Mouse (Mus musculus): ENCODE data around the gene Irf2bp1.

Gene Irf2bp1

GRCm38 (mm10) chr7:19001066-19001806 lies 2.6 kb upstream of the Irf2bp1 start:
- DNase-seq, result peak; percentile 68

- no peak for DNase-seq
These were observed 2.1 kb upstream of the Irf2bp1 start for GRCm38 (mm10) chr7:19001807-19002085.

GRCm38 (mm10) chr7:19002115-19002514 lies 1.7 kb upstream of the Irf2bp1 start:
- no peak for DNase-seq

GRCm38 (mm10) chr7:19002848-19003498 lies 871 bp upstream of the Irf2bp1 start:
- peak; percentile 88 for DNase-seq

DNA sequence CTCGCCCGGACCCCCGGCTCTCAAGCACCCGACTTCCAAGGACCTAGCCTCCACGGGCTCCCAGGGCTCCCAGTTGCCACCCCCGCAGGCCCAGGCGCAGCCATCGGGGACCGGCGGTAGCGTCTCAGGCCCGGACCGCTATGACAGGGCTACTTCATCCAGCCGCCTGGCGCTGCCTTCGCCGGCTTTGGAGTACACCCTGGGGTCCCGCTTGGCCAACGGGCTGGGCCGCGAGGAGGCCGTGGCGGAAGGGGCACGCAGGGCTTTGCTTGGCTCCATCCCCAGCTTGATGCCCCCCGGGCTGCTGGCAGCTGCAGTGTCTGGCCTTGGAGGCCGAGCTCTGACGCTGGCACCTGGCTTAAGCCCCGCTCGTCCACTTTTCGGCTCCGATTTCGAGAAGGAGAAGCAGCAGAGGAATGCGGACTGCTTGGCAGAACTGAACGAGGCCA lies 811 bp downstream of the Irf2bp1 start:
- no peak for DNase-seq

DNA sequence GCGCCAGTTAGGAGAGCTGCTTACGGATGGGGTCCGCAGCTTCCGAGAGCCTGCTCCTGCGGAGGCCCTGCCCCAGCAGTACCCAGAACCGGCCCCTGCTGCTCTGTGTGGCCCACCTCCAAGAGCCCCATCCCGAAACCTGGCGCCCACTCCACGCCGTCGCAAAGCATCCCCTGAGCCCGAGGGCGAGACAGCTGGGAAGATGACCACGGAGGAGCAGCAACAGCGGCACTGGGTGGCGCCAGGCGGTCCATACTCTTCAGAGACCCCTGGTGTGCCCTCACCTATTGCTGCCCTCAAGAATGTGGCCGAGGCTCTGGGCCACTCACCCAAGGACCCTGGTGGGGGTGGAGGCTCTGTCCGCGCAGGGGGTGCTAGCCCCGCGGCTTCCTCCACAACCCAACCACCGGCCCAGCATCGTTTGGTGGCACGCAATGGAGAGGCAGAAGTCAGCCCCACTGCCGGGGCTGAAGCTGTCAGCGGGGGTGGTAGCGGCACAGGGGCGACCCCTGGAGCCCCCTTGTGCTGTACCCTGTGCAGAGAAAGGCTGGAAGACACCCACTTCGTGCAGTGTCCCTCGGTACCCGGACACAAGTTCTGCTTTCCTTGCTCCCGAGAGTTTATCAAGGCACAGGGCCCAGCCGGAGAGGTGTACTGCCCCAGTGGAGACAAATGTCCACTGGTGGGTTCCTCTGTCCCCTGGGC lies 1.7 kb downstream of the Irf2bp1 start:
- no peak for DNase-seq

GRCm38 (mm10) chr7:19006476-19006875 lies 2.6 kb downstream of the Irf2bp1 start:
- DNase-seq, result peak; percentile 89

GRCm38 (mm10) chr7:19007026-19007977 lies 3.5 kb downstream of the Irf2bp1 start:
- no peak for DNase-seq

- DNase-seq, result no peak
These were observed 6.7 kb downstream of the Irf2bp1 start for GRCm38 (mm10) chr7:19010581-19010980.

DNA sequence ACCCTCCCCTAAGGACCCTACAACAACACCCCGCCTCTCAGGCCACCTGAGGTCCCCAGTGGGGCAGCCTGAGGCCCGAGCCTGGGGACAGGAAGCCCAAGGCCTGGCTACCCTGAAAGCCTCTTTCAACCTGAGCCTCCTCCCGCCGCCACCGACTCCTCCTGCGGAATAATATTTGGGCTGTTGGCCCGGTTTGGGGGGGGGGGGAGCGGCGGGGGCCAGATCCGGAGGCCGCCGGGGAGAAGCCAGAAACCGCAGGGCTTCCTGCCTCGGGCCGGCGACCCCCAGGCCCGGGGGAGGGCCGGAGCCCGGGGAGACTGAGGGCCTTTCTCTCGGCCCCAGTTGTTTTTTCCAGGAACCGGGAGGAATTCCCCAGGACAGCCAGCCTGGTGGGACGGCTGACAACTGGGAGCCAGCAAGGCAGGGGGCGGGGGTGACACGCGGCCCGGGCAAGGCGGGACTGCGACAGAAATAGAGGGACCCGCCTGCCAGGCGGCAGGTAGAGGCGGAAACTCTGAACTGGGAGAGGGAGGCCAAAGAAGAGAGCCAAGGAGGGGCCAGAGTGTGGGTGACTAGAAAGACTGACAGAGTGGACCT lies 8.3 kb downstream of the Irf2bp1 start:
- DNase-seq, result no peak

DNA sequence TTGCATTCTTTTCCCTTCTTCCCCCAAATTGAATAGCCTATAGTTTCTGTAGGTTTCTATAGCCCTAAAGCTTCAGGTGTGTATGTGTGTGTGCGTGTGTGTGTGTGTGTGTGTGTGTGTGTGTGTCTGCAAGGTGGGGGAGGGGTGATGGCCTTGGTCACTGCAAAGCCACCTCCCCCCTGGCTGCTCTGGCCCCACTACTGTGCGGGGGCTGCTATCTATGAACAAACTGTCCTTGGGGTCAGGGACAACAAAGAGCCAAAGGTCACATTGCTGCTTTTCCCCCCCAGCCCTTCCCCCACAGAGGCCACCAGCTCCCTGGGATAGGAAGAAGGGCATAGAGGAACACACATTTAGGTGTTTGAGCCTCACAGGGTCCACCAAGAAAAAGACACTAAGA lies 9.0 kb downstream of the Irf2bp1 start:
- DNase-seq, result no peak

GRCm38 (mm10) chr7:19014452-19014851 lies 10.6 kb downstream of the Irf2bp1 start:
- no peak for DNase-seq

DNA sequence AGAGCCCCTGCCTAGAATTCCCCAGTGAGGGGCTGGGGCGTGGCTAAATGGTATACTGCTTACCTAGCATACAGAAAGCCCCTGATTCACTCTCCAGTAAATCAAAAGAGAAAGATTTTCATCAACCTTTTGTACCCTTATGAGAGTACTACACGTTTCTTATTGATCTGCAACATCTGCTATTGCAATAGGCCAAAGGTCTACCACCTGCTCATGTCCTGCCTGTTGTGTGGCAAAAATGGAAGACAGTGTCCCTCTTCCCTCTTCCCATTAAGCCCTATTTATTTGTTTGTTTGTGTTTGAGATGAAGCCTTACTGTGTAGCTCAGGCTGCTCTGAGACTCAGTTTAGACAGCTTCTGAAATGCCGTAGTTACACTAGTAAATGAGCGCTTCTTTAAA lies 12.2 kb downstream of the Irf2bp1 start:
- no peak for DNase-seq

DNA sequence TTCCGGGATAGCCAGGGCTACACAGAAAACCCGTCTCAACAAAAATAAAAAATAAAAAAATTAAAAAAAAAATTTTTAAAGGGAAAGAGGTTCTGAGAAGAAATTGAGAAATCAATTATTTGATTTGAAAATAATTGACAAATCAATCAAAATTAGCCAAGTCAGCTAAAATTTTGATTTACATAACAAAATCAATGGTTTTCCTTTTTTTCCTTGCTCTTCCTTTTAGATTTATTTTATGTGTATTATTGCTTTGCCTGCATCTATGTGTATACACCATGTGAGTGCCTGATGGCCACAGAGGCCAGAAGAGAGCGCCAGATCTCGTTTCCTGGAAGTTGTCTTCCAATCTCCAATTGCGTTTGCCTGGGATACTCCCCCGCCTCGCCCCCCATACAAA lies 14.1 kb downstream of the Irf2bp1 start:
- DNase-seq, result no peak

DNA sequence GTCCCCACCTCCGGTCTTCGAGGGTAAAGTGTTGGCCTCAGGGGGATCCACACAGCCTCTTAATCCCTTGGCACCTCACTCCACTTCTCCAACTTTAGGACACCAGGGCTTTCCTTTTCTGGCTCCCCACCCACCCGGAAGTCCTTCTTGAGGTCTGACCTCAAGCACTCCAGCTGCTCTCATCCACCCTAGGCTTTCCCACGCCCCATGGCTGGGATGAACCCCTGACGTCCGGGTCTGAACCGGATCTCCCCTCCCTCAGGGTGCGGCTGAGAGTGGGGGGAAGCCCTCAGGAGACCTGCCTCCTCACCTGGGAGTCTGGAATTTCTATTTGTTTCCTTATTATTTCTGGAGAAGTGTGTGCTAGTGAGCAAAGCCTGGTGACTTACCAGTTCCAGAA lies 17.2 kb downstream of the Irf2bp1 start:
- DNase-seq, result no peak

- no peak for DNase-seq
These were observed 18.5 kb downstream of the Irf2bp1 start for GRCm38 (mm10) chr7:19022189-19022958.

GRCm38 (mm10) chr7:19023357-19023814 lies 19.5 kb downstream of the Irf2bp1 start, which contains the start of gene Foxa3:
TSS of gene Foxa3 (minus strand) at chr7:19023538.
- DNase-seq, result peak; percentile 55

GRCm38 (mm10) chr7:19024096-19024506 lies 20.3 kb downstream of the Irf2bp1 start, which contains the start of gene Sympk:
TSS of gene Sympk (plus strand) at chr7:19024377.
- peak; percentile 95 for DNase-seq

DNA sequence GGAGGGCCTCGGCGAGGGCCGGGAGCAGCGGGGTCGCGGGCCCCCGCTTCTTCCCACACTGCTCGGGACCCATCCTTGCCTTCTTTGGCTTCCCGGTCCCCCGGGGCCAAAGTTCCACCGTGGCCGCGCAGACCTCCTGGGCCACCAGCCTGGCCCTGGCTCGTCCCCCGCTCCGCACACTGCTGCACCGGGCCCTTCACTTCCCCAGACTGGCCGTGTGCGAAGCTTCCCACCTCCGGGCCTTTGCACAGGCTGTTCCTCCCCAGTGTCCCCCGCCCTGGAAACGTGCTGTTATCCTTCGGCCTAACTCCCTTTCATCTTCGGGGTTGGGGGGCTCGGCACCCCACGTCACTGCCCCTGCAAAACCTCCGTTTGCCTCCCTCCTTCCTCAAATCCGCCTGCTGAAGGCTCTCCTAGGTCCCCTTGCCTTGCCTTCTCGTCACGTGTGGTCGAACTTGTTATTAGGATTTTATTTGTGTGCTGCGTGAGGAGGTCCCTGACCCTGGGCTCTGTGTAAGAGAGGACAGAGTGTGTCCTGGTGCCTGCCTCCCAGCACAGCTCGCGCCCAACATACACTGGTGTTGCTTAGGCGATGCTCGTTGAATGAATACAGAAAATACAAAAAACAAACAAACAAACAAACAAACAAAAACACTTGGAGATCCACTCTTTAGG lies 20.9 kb downstream of the Irf2bp1 start:
- peak; percentile 43 for DNase-seq

DNA sequence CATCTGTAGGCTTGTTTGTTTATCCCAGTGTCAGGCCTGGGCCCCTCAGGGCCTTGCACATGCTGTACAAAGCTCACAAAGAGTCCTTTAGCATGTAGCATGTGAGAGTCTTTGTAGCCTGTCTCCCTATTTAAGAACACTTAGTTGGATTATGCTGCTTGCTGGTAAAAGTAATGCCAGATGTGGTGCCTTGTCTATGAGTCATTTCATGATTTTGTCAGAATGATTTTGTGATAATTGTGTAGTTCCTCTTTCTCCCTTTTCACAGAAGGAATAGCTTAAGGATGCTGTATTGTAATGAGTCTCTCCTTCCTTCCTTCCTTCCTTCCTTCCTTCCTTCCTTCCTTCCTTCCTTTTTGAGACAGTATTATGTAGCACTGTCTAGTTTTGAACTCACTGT lies 24.2 kb downstream of the Irf2bp1 start:
- DNase-seq, result no peak

Data from kidney, adult 11 months (tissue).